Mouse (Mus musculus) urinary bladder, postnatal 36 days (tissue): ENCODE data around the gene Mis12.

Experiments
- DNase-seq, 2 experiments: peaks; one replicate each; pipeline ENCODE4 v3.0.0; 2022; ENCODE audit warnings: low spot score in 2 of 2, mixed read lengths in 1 of 2

Gene Mis12

GRCm38 (mm10) chr11:71017051-71017450 lies 2.4 kb upstream of the Mis12 start:
- DNase-seq = no peak

GRCm38 (mm10) chr11:71018416-71019200 lies 803 bp upstream of the Mis12 start:
- DNase-seq = no peak

- no peak for DNase-seq
Observed at GRCm38 (mm10) chr11:71028280-71028679, 8.9 kb downstream of the Mis12 start.

GRCm38 (mm10) chr11:71029403-71030118 lies 10.2 kb downstream of the Mis12 start:
- DNase-seq = no peak

GRCm38 (mm10) chr11:71032070-71032469 lies 12.7 kb downstream of the Mis12 start:
- DNase-seq = no peak

GRCm38 (mm10) chr11:71032491-71033162 lies 13.2 kb downstream of the Mis12 start:
- no peak for DNase-seq

- DNase-seq = no peak
Observed at GRCm38 (mm10) chr11:71033163-71033761, 13.9 kb downstream of the Mis12 start, which contains the start of gene 6330403K07Rik. Gene 6330403K07Rik (minus strand): TSS chr11:71033513.

- no peak for DNase-seq
Observed at GRCm38 (mm10) chr11:71039526-71040298, 20.3 kb downstream of the Mis12 start.

GRCm38 (mm10) chr11:71052554-71052953 lies 33.1 kb downstream of the Mis12 start:
- no peak for DNase-seq

- no peak for DNase-seq
Observed at GRCm38 (mm10) chr11:71076342-71076741, 56.9 kb downstream of the Mis12 start.
